Mouse (Mus musculus): ENCODE measurements at regions not wholly inside any gene's neighbourhood (a gene's known extent, or its start where the extent isn't known, plus 50 kb on each side); places are given as distances from the start of the nearest gene placed in this dataset.

DNA sequence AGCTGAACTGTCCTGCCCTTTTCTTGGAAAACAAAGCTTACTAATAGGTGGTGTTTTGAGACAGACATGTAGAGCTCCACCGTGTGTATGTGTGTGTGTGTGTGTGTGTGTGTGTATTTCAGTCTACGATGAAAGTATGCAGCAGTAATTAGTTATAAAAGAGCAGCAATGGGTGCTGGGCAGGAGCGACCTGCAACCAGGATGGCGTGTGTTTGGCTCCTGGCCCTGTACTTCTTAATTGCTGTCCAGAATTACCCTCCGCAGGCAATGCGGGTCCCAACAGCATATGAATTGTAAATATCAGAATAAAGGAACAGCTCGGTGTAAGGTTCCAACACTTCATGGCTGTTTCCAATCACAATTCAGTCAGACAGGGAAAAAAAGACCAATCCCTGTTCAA lies 92.4 kb downstream of the Kcnrg start:
- 71% methylated on average over 7 of the region's 7 CpGs for WGBS

GRCm38 (mm10) chr14:61701131-61701530 lies 93.9 kb downstream of the Kcnrg start:
- Histone ChIP-seq H3K4me2 (replicated peaks; ENCODE audit: low read depth, low read length) (no peak overlapping the region), H3K27me3 (ENCODE audit: control insufficient read depth, insufficient read depth, low read length) (no peaks in the 10 kb centered on the region), H3K4me3 (ENCODE audit: low read depth, low read length) (no peak overlapping the region), H3K27ac (ENCODE audit: low read length) (no peak overlapping the region), H3K36me3 (ENCODE audit: control insufficient read depth, insufficient read depth, low read length) (no peaks in the 10 kb centered on the region), H3K4me1 (ENCODE audit: control insufficient read depth, insufficient read depth, low read length) (no peaks in the 10 kb centered on the region), H3K9me3 (ENCODE audit: control insufficient read depth, low read depth, low read length) (no peaks in the 10 kb centered on the region), H3K9ac (replicated peaks; ENCODE audit: low read depth, low read length) (no peak overlapping the region)
- WGBS: 54% methylated on average over 10 of the region's 10 CpGs
- no peak for ATAC-seq (ENCODE audit: insufficient number of reproducible peaks, insufficient read depth, low FRiP score, low read depth)

More for the DNA sequence above, 92.4 kb downstream of the Kcnrg start:
- Histone ChIP-seq H3K9ac (replicated peaks; ENCODE audit: low read depth, low read length) (no peak overlapping the region), H3K27me3 (ENCODE audit: control insufficient read depth, insufficient read depth, low read length) (no peaks in the 10 kb centered on the region), H3K4me3 (ENCODE audit: low read depth, low read length) (no peak overlapping the region), H3K36me3 (ENCODE audit: control insufficient read depth, insufficient read depth, low read length) (no peaks in the 10 kb centered on the region), H3K27ac (ENCODE audit: low read length) (no peak overlapping the region), H3K4me1 (ENCODE audit: control insufficient read depth, insufficient read depth, low read length) (no peaks in the 10 kb centered on the region), H3K9me3 (ENCODE audit: control insufficient read depth, low read depth, low read length) (no peaks in the 10 kb centered on the region), H3K4me2 (replicated peaks; ENCODE audit: low read depth, low read length) (no peak overlapping the region)
- no peak for ATAC-seq (ENCODE audit: insufficient number of reproducible peaks, insufficient read depth, low FRiP score, low read depth)

DNA sequence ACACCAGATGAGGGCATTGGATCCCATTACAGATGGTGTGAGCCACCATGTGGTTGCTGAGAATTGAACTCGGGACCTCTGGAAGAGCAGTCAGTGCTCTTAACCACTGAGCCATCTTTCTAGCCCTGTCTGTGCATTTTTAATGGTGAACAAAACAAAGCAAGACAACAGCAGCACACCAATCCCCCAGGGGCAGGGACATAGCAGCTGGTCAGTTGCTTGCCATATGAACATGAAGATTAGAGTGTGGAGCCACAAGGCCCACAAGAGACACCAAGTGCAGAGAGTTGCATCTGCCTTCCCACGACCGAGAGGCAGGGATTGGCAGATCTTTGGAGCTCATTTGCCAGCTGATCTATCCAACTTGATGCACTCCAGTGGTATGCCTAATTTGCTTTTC lies 96.7 kb downstream of the Kcnrg start:
- Histone ChIP-seq H3K9me3 (ENCODE audit: control insufficient read depth, low read depth, low read length) (no peaks in the 10 kb centered on the region), H3K36me3 (ENCODE audit: control insufficient read depth, insufficient read depth, low read length) (no peaks in the 10 kb centered on the region), H3K4me3 (ENCODE audit: low read depth, low read length) (no peak overlapping the region), H3K4me1 (ENCODE audit: control insufficient read depth, insufficient read depth, low read length) (no peaks in the 10 kb centered on the region), H3K27me3 (ENCODE audit: control insufficient read depth, insufficient read depth, low read length) (no peaks in the 10 kb centered on the region), H3K9ac (replicated peaks; ENCODE audit: low read depth, low read length) (no peak overlapping the region), H3K4me2 (replicated peaks; ENCODE audit: low read depth, low read length) (no peak overlapping the region), H3K27ac (ENCODE audit: low read length) (no peak overlapping the region)
- WGBS: 88% methylated on average over 3 of the region's 3 CpGs
- no peak for ATAC-seq (ENCODE audit: insufficient number of reproducible peaks, insufficient read depth, low FRiP score, low read depth)

- Histone ChIP-seq H3K9me3 (ENCODE audit: control insufficient read depth, low read depth, low read length) (no peaks in the 10 kb centered on the region), H3K4me2 (replicated peaks; ENCODE audit: low read depth, low read length) (no peak overlapping the region), H3K9ac (replicated peaks; ENCODE audit: low read depth, low read length) (no peak overlapping the region), H3K27ac (ENCODE audit: low read length) (no peak overlapping the region), H3K27me3 (ENCODE audit: control insufficient read depth, insufficient read depth, low read length) (no peaks in the 10 kb centered on the region), H3K36me3 (ENCODE audit: control insufficient read depth, insufficient read depth, low read length) (no peaks in the 10 kb centered on the region), H3K4me3 (ENCODE audit: low read depth, low read length) (no peak overlapping the region), H3K4me1 (ENCODE audit: control insufficient read depth, insufficient read depth, low read length) (no peaks in the 10 kb centered on the region)
- 84% methylated on average over 6 of the region's 6 CpGs for WGBS
- no peak for ATAC-seq (ENCODE audit: insufficient number of reproducible peaks, insufficient read depth, low FRiP score, low read depth)
Observed at GRCm38 (mm10) chr14:61706984-61707383, 99.7 kb downstream of the Kcnrg start.

- Histone ChIP-seq H3K27ac (ENCODE audit: low read length) (no peak overlapping the region), H3K4me3 (ENCODE audit: low read depth, low read length) (no peak overlapping the region), H3K27me3 (ENCODE audit: control insufficient read depth, insufficient read depth, low read length) (no peaks in the 10 kb centered on the region), H3K4me2 (replicated peaks; ENCODE audit: low read depth, low read length) (no peak overlapping the region), H3K4me1 (ENCODE audit: control insufficient read depth, insufficient read depth, low read length) (no peaks in the 10 kb centered on the region), H3K9me3 (ENCODE audit: control insufficient read depth, low read depth, low read length) (no peaks in the 10 kb centered on the region), H3K36me3 (ENCODE audit: control insufficient read depth, insufficient read depth, low read length) (no peaks in the 10 kb centered on the region), H3K9ac (replicated peaks; ENCODE audit: low read depth, low read length) (no peak overlapping the region)
- WGBS: 73% methylated on average over 6 of the region's 6 CpGs
- ATAC-seq (ENCODE audit: insufficient number of reproducible peaks, insufficient read depth, low FRiP score, low read depth): no peak
Observed at GRCm38 (mm10) chr14:61708331-61708730, 101.1 kb downstream of the Kcnrg start.

GRCm38 (mm10) chr14:61715746-61716145 lies 108.5 kb downstream of the Kcnrg start:
- Histone ChIP-seq H3K27me3 (ENCODE audit: control insufficient read depth, insufficient read depth, low read length) (no peaks in the 10 kb centered on the region), H3K4me3 (ENCODE audit: low read depth, low read length) (no peak overlapping the region), H3K4me2 (replicated peaks; ENCODE audit: low read depth, low read length) (no peak overlapping the region), H3K9me3 (ENCODE audit: control insufficient read depth, low read depth, low read length) (no peaks in the 10 kb centered on the region), H3K27ac (ENCODE audit: low read length) (no peak overlapping the region), H3K4me1 (ENCODE audit: control insufficient read depth, insufficient read depth, low read length) (no peaks in the 10 kb centered on the region), H3K36me3 (ENCODE audit: control insufficient read depth, insufficient read depth, low read length) (no peaks in the 10 kb centered on the region), H3K9ac (replicated peaks; ENCODE audit: low read depth, low read length) (no peak overlapping the region)
- ATAC-seq (ENCODE audit: insufficient number of reproducible peaks, insufficient read depth, low FRiP score, low read depth): no peak
- WGBS: 92% methylated on average over 4 of the region's 4 CpGs

- no peak for ATAC-seq (ENCODE audit: insufficient number of reproducible peaks, insufficient read depth, low FRiP score, low read depth)
- Histone ChIP-seq H3K27ac (ENCODE audit: low read length) (no peak overlapping the region), H3K36me3 (ENCODE audit: control insufficient read depth, insufficient read depth, low read length) (no peaks in the 10 kb centered on the region), H3K4me1 (ENCODE audit: control insufficient read depth, insufficient read depth, low read length) (no peaks in the 10 kb centered on the region), H3K9ac (replicated peaks; ENCODE audit: low read depth, low read length) (no peak overlapping the region), H3K4me3 (ENCODE audit: low read depth, low read length) (no peak overlapping the region), H3K9me3 (ENCODE audit: control insufficient read depth, low read depth, low read length) (no peaks in the 10 kb centered on the region), H3K27me3 (ENCODE audit: control insufficient read depth, insufficient read depth, low read length) (no peaks in the 10 kb centered on the region), H3K4me2 (replicated peaks; ENCODE audit: low read depth, low read length) (no peak overlapping the region)
- WGBS: 55% methylated on average over 4 of the region's 4 CpGs
Observed at GRCm38 (mm10) chr14:61718392-61719124, 111.3 kb downstream of the Kcnrg start.

GRCm38 (mm10) chr14:61721302-61721701 lies 114.0 kb downstream of the Kcnrg start:
- no peak for ATAC-seq (ENCODE audit: insufficient number of reproducible peaks, insufficient read depth, low FRiP score, low read depth)
- 78% methylated on average over 4 of the region's 4 CpGs for WGBS
- Histone ChIP-seq H3K27ac (ENCODE audit: low read length) (no peak overlapping the region), H3K36me3 (ENCODE audit: control insufficient read depth, insufficient read depth, low read length) (no peaks in the 10 kb centered on the region), H3K9me3 (ENCODE audit: control insufficient read depth, low read depth, low read length) (no peaks in the 10 kb centered on the region), H3K4me1 (ENCODE audit: control insufficient read depth, insufficient read depth, low read length) (no peaks in the 10 kb centered on the region), H3K9ac (replicated peaks; ENCODE audit: low read depth, low read length) (no peak overlapping the region), H3K4me3 (ENCODE audit: low read depth, low read length) (no peak overlapping the region), H3K27me3 (ENCODE audit: control insufficient read depth, insufficient read depth, low read length) (no peaks in the 10 kb centered on the region), H3K4me2 (replicated peaks; ENCODE audit: low read depth, low read length) (no peak overlapping the region)

DNA sequence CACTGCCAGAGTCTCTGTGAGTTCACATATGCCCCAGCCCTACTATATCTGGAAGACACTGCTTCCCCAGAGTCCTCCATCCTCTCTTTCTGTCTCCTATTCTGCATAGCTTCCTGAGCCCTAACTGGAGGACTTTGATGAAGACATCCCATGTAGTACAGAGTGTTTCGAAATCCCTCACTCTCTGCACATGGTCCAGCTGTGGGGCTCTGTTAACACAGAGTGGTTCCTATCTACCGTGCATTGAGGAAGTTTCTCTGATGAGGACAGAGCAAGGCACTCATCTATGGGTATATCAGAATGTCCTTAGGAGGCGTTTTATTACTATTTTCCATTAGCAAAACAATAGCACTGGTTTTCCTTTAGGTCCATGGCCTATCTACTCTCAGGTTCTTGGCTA lies 117.7 kb downstream of the Kcnrg start:
- H3K9ac ChIP-seq (replicated peaks; ENCODE audit: low read depth, low read length): no peak overlapping the region
- no peak overlapping the region for H3K4me3 ChIP-seq (ENCODE audit: low read depth, low read length)
- H3K4me1 ChIP-seq (ENCODE audit: control insufficient read depth, insufficient read depth, low read length): no peaks in the 10 kb centered on the region
- H3K27me3 ChIP-seq (ENCODE audit: control insufficient read depth, insufficient read depth, low read length): no peaks in the 10 kb centered on the region
- no peaks in the 10 kb centered on the region for H3K9me3 ChIP-seq (ENCODE audit: control insufficient read depth, low read depth, low read length)
- 83% methylated on average over 3 of the region's 3 CpGs for WGBS
- no peak overlapping the region for H3K4me2 ChIP-seq (replicated peaks; ENCODE audit: low read depth, low read length)
- no peak overlapping the region for H3K27ac ChIP-seq (ENCODE audit: low read length)
- ATAC-seq (ENCODE audit: insufficient number of reproducible peaks, insufficient read depth, low FRiP score, low read depth): no peak
- H3K36me3 ChIP-seq (ENCODE audit: control insufficient read depth, insufficient read depth, low read length): no peaks in the 10 kb centered on the region
